Mouse (Mus musculus) bone marrow, adult 2 months (tissue): ENCODE results near the gene Pdia5.

Experiments used
- CTCF ChIP-seq: fragments of 200-500 bp; IDR thresholded peaks from 2 replicates; pipeline ENCODE4 v1.5.1; 2011; ENCODE audit warnings: low read length, control low read depth; ENCODE audit not compliant: control insufficient read depth, insufficient read depth
- POLR2A ChIP-seq: fragments of 200-500 bp; IDR thresholded peaks from 2 replicates; pipeline ENCODE4 v1.6.1; 2011; ENCODE audit warnings: low read depth, mild to moderate bottlenecking, control low read depth, low read length, borderline replicate concordance; ENCODE audit not compliant: control insufficient read depth

GRCm38 (mm10) chr16:35364063-35364428, 126.6 kb downstream of the Pdia5 start:
- TF ChIP-seq POLR2A = no peak
- no peak for TF ChIP-seq CTCF
